Mouse (Mus musculus) cerebellum, adult 18-20 months (tissue): Measurements from ENCODE around the gene Ctf2.

Experiments
- DNase-seq, 2 experiments: peaks; one replicate each; pipeline ENCODE4 v3.0.0; 2021

Ctf2 gene

DNA sequence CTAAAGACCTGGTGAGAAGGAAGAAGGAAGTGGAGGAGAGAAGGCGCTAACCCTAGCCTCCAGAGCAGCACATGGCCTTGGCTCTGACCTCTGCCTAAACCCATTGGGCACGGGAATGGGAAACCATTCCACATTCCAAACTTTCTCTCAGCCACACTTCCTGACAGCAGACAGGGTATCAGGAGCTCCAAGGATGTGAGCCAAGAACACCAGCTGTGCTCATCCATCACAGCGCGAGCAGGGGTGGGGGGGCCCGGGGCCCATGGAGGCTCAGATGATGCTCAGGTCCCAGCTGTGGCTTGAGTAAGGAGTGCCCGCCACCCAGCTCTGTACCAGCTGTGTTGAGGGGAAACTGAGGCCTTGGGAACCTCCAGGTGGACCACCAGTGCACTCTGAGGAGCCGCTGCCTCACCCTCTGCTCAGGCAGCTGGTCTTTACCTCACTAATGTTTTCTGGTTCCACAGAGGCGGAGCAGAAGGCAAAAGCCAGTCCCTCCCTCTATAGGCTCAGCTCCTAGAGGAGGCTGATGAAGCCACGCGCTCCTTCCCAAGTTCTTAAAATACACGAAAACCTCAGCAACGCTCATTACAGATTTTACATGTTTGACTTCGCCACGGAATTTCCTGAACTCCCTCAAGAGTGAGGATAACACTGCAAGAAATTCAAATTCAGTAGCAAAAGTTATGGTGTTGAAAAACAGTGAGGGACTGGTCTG is 46.5 kb downstream of the Ctf2 start:
- DNase-seq: no peak

GRCm38 (mm10) chr7:127681888-127682553 is 49.9 kb downstream of the Ctf2 start:
- no peak for DNase-seq

GRCm38 (mm10) chr7:127680541-127680940 is 51.4 kb downstream of the Ctf2 start:
- DNase-seq: no peak

DNA sequence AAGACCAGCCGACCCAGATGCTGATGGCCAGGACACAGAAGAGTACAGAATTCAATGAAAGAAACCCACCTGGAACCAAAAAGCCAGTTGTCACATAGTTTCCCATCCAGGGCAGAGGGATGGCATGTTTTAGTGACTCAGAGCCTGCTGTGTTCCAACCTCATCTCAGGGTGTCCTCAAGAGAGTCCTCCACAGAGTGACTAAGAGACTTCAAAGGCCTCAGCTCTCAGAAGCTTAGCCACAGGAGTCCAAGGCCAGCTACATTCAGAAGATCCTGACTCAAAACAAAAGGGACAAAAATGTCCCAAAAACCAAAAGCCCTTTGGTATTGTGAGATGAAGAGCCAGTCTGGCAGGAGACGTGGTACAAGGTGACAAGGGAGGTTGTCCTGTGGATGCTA is 53.2 kb downstream of the Ctf2 start:
- no peak for DNase-seq

DNA sequence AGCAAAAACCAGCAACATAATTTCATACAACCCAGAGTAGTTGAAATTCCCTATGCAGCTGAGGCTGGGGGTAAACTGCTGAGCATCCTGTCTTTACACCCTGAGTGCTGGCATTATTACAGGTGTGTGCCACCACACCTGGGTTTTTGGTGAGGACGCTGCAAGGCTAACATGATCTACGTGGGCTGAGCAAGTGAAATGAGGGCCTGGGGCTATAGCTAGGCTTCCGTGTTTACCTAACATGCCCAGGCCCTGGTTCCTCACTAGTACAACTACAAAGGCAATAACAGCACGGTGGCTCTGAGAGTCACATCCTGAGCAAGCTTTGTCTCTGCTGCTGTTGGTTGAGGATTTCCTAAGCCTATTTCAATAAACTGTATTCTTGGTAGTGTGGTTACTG is 54.4 kb downstream of the Ctf2 start:
- no peak for DNase-seq

DNA sequence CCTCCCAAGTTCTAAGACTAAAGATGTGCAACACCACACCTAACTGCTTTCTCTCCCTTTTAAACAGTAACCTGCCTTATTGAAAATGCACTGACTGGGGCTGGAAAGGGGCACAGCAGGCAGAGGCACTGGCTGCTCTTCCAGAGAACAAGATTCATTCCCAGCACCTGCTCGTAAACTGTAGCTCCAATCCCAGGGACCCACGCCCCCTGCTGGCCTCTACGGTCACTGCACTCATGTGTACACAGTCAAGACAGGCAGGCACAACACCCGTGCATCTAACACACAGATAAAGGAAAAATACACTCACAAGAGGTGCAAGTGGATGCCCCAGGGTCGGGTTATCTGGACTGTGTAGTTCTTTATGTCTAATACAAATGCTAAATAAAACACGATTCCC is 54.9 kb downstream of the Ctf2 start:
- DNase-seq: peak; percentile 57 to 60

DNA sequence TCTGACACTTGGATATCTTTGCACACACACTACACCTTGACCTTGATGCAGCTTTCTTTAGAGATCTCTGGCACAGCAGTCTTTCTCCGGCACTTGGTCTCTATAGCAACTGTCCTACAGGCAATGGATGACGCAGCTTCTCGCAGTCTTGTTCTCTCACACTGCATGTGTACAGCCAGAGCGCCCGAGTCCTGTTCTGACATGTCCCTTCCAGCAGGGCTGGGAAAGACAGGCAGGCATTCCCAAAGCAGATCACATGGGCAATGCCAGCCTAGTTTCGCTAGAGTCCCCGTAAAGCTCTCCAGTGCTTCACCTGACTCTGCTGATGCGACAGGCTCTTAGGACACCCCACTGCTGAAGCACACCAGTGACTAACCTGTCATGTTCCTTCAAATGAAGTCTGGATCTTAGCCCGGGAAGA is 56.6 kb downstream of the Ctf2 start:
- DNase-seq: no peak

DNA sequence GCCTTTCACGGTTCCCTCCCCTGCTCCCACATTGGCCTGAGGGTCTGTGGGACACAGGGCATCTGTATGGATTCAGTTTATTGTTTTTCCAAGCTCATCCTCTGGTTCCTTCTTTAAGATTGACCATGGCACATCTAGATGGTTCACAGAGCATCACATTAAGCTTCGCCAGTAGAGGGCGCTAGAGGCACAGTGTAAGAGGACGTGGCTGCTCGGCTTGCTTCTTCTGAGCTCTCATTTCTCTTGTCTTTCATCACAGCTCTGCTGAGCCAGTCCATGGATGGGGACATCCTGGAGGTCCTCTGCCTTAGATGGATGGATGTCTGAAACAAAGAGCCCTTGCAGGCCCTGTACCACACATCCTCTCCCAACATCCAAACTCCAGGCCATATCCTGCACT is 57.0 kb downstream of the Ctf2 start:
- peak; percentile 89 to 90 for DNase-seq

- no peak for DNase-seq
These were observed 59.2 kb downstream of the Ctf2 start for GRCm38 (mm10) chr7:127672776-127673175.

GRCm38 (mm10) chr7:127671880-127672774 is 59.8 kb downstream of the Ctf2 start:
- DNase-seq: no peak
